Mouse (Mus musculus) heart, embryonic 10.5 days (tissue): ENCODE results near the gene Mapk8ip1. TPM values are rescaled to one million over a fixed set of nuclear protein-coding genes. Genes with fewer than 3 reads are reported as not detected.

Experiments
- DNase-seq: peaks from one replicate; pipeline ENCODE4 v3.0.0-alpha.2; 2017; ENCODE audit warnings: low spot score
- H3K27ac ChIP-seq: fragments of 300-500 bp; sonication (generic); 2 replicates; pipeline ENCODE4 v1.5.1; 2016; ENCODE audit warnings: mild to moderate bottlenecking
- H3K27me3 ChIP-seq: fragments of 300-500 bp; sonication (generic); 2 replicates; pipeline ENCODE4 v1.6.1; 2016; ENCODE audit warnings: mild to moderate bottlenecking; ENCODE audit not compliant: poor library complexity, insufficient read depth, severe bottlenecking
- H3K36me3 ChIP-seq: fragments of 300-500 bp; sonication (generic); 2 replicates; pipeline ENCODE4 v1.6.1; 2016; ENCODE audit warnings: mild to moderate bottlenecking, moderate library complexity
- H3K4me1 ChIP-seq: fragments of 300-500 bp; sonication (generic); 2 replicates; pipeline ENCODE4 v1.6.1; 2016; ENCODE audit warnings: mild to moderate bottlenecking
- H3K4me3 ChIP-seq: fragments of 300-500 bp; sonication (generic); 2 replicates; pipeline ENCODE4 v1.5.1; 2016; ENCODE audit warnings: mild to moderate bottlenecking, moderate library complexity
- H3K9me3 ChIP-seq: fragments of 300-500 bp; sonication (generic); 2 replicates; pipeline ENCODE4 v1.6.1; 2016; ENCODE audit warnings: mild to moderate bottlenecking, moderate library complexity
- WGBS: fragments of 180-500 bp; shearing (Covaris S2); methylation state at CpG from one replicate; pipeline ENCODE4 v1.1.7; 2016; 5-methylcytosine and 5-hydroxymethylcytosine counted together
- polyA plus RNA-seq: library from polyadenylated mRNA; unstranded; fragments of >200 nt; fragmentation: Nextera tagmentation; extraction: Ambion mirVana; gene quantifications from 2 replicates; pipeline ENCODE4 v1.2.1, GENCODE M21; 2016

The Mapk8ip1 gene
- 7.5 and 18.2 TPM in 2 replicates for polyA plus RNA-seq

GRCm38 (mm10) chr2:92401091-92401561, at the start of gene Mapk8ip1:
Mapk8ip1 (minus strand) TSS chr2:92401263.
- H3K27ac ChIP-seq, result peak within 1 kb of the TSS; percentile 59; the same call in 1 of the 2 replicates
- H3K36me3 ChIP-seq, result peaks cover 26% of the 10 kb centered on the region
- H3K4me1 ChIP-seq, result peaks cover 12% of the 10 kb centered on the region
- no peak for DNase-seq
- WGBS, result 6% methylated on average over 46 of the region's 59 CpGs
- peak within 1 kb of the TSS; percentile 74 for H3K4me3 ChIP-seq
- H3K9me3 ChIP-seq, result no peaks in the 10 kb centered on the region
- H3K27me3 ChIP-seq, result peaks cover 45% of the 10 kb centered on the region

GRCm38 (mm10) chr2:92447121-92447740, 46.2 kb upstream of the Mapk8ip1 start:
- H3K4me1 ChIP-seq, result peaks cover 12% of the 10 kb centered on the region
- no peaks in the 10 kb centered on the region for H3K36me3 ChIP-seq
- WGBS, result 70% methylated on average over 7 of the region's 7 CpGs
- H3K27me3 ChIP-seq, result no peaks in the 10 kb centered on the region
- H3K4me3 ChIP-seq, result no peak overlapping the region
- H3K9me3 ChIP-seq, result no peaks in the 10 kb centered on the region
- DNase-seq, result no peak
- H3K27ac ChIP-seq, result no peak overlapping the region

GRCm38 (mm10) chr2:92446656-92447055, 45.6 kb upstream of the Mapk8ip1 start:
- Histone ChIP-seq H3K4me3 (no peak overlapping the region), H3K4me1 (peaks cover 17% of the 10 kb centered on the region), H3K36me3 (no peaks in the 10 kb centered on the region), H3K27ac (no peak overlapping the region), H3K27me3 (no peaks in the 10 kb centered on the region), H3K9me3 (no peaks in the 10 kb centered on the region)
- WGBS, result 82% methylated on average over 8 of the region's 8 CpGs
- DNase-seq, result no peak

- Histone ChIP-seq H3K4me1 (peaks cover 17% of the 10 kb centered on the region), H3K36me3 (no peaks in the 10 kb centered on the region), H3K27me3 (no peaks in the 10 kb centered on the region), H3K27ac (no peak overlapping the region), H3K9me3 (no peaks in the 10 kb centered on the region), H3K4me3 (no peak overlapping the region)
- 55% methylated on average over 9 of the region's 9 CpGs for WGBS
- DNase-seq, result no peak
These were observed 44.8 kb upstream of the Mapk8ip1 start for GRCm38 (mm10) chr2:92445890-92446289.

- Histone ChIP-seq H3K27ac (no peak overlapping the region), H3K36me3 (no peaks in the 10 kb centered on the region), H3K4me3 (no peak overlapping the region), H3K9me3 (no peaks in the 10 kb centered on the region), H3K27me3 (0 out of 2 replicates have a peak, but pooled peaks cover under 1% of the 10 kb centered on the region), H3K4me1 (peaks cover 17% of the 10 kb centered on the region)
- WGBS, result 23% methylated on average over 4 of the region's 4 CpGs
- peak; percentile 83 for DNase-seq
These were observed 43.3 kb upstream of the Mapk8ip1 start for GRCm38 (mm10) chr2:92444376-92444775.

GRCm38 (mm10) chr2:92443313-92443712, 42.2 kb upstream of the Mapk8ip1 start:
- WGBS, result 81% methylated on average over 4 of the region's 4 CpGs
- no peaks in the 10 kb centered on the region for H3K36me3 ChIP-seq
- H3K27me3 ChIP-seq, result 0 out of 2 replicates have a peak, but pooled peaks cover 4% of the 10 kb centered on the region
- H3K4me1 ChIP-seq, result peaks cover 17% of the 10 kb centered on the region
- no peaks in the 10 kb centered on the region for H3K9me3 ChIP-seq
- no peak for DNase-seq
- no peak overlapping the region for H3K27ac ChIP-seq
- no peak overlapping the region for H3K4me3 ChIP-seq

GRCm38 (mm10) chr2:92442419-92443001, 41.4 kb upstream of the Mapk8ip1 start:
- peak overlapping the region; percentile 38; the same call in 1 of the 2 replicates for H3K27ac ChIP-seq
- 65% methylated on average over 12 of the region's 12 CpGs for WGBS

GRCm38 (mm10) chr2:92440432-92440831, 39.4 kb upstream of the Mapk8ip1 start:
- WGBS, result 60% methylated on average over 6 of the region's 6 CpGs
- H3K4me1 ChIP-seq, result peaks cover 14% of the 10 kb centered on the region

More at GRCm38 (mm10) chr2:92442419-92443001, 41.4 kb upstream of the Mapk8ip1 start:
- no peak for DNase-seq
- H3K36me3 ChIP-seq, result no peaks in the 10 kb centered on the region
- no peak overlapping the region for H3K4me3 ChIP-seq
- H3K4me1 ChIP-seq, result peaks cover 17% of the 10 kb centered on the region
- H3K27me3 ChIP-seq, result 0 out of 2 replicates have a peak, but pooled peaks cover 4% of the 10 kb centered on the region
- H3K9me3 ChIP-seq, result no peaks in the 10 kb centered on the region

GRCm38 (mm10) chr2:92438567-92438966, 37.5 kb upstream of the Mapk8ip1 start:
- Histone ChIP-seq H3K4me3 (no peak overlapping the region), H3K4me1 (peaks cover 16% of the 10 kb centered on the region), H3K36me3 (no peaks in the 10 kb centered on the region), H3K9me3 (no peaks in the 10 kb centered on the region), H3K27ac (no peak overlapping the region), H3K27me3 (0 out of 2 replicates have a peak, but pooled peaks cover 4% of the 10 kb centered on the region)
- 46% methylated on average over 3 of the region's 3 CpGs for WGBS
- no peak for DNase-seq

More at GRCm38 (mm10) chr2:92440432-92440831, 39.4 kb upstream of the Mapk8ip1 start:
- DNase-seq, result no peak
- H3K27ac ChIP-seq, result no peak overlapping the region
- H3K27me3 ChIP-seq, result 0 out of 2 replicates have a peak, but pooled peaks cover 4% of the 10 kb centered on the region
- H3K9me3 ChIP-seq, result no peaks in the 10 kb centered on the region
- no peak overlapping the region for H3K4me3 ChIP-seq
- no peaks in the 10 kb centered on the region for H3K36me3 ChIP-seq

GRCm38 (mm10) chr2:92437875-92438274, 36.8 kb upstream of the Mapk8ip1 start:
- DNase-seq, result peak; percentile 88
- H3K4me1 ChIP-seq, result peaks cover 23% of the 10 kb centered on the region
- H3K36me3 ChIP-seq, result no peaks in the 10 kb centered on the region
- H3K27me3 ChIP-seq, result 0 out of 2 replicates have a peak, but pooled peaks cover 4% of the 10 kb centered on the region
- WGBS, result 1% methylated on average over 5 of the region's 5 CpGs
- no peak overlapping the region for H3K27ac ChIP-seq
- peak overlapping the region; percentile 15; the same call in 1 of the 2 replicates for H3K4me3 ChIP-seq
- no peaks in the 10 kb centered on the region for H3K9me3 ChIP-seq

GRCm38 (mm10) chr2:92437366-92437765, 36.3 kb upstream of the Mapk8ip1 start:
- 73% methylated on average over 4 of the region's 4 CpGs for WGBS
- H3K27ac ChIP-seq, result no peak overlapping the region

GRCm38 (mm10) chr2:92435023-92435422, 34.0 kb upstream of the Mapk8ip1 start:
- H3K4me3 ChIP-seq, result no peak overlapping the region
- no peaks in the 10 kb centered on the region for H3K36me3 ChIP-seq
- DNase-seq, result no peak
- H3K4me1 ChIP-seq, result peaks cover 34% of the 10 kb centered on the region
- H3K27ac ChIP-seq, result no peak overlapping the region
- H3K9me3 ChIP-seq, result no peaks in the 10 kb centered on the region
- WGBS, result 55% methylated on average over 6 of the region's 6 CpGs
- 0 out of 2 replicates have a peak, but pooled peaks cover 4% of the 10 kb centered on the region for H3K27me3 ChIP-seq

More at GRCm38 (mm10) chr2:92437366-92437765, 36.3 kb upstream of the Mapk8ip1 start:
- DNase-seq, result no peak
- H3K27me3 ChIP-seq, result 0 out of 2 replicates have a peak, but pooled peaks cover 4% of the 10 kb centered on the region
- H3K4me1 ChIP-seq, result peaks cover 24% of the 10 kb centered on the region
- no peaks in the 10 kb centered on the region for H3K36me3 ChIP-seq
- no peaks in the 10 kb centered on the region for H3K9me3 ChIP-seq
- no peak overlapping the region for H3K4me3 ChIP-seq

GRCm38 (mm10) chr2:92434375-92434745, 33.3 kb upstream of the Mapk8ip1 start:
- no peak overlapping the region; the same call in 1 of the 2 replicates for H3K27ac ChIP-seq

More at GRCm38 (mm10) chr2:92434375-92434745, 33.3 kb upstream of the Mapk8ip1 start:
- no peaks in the 10 kb centered on the region for H3K9me3 ChIP-seq
- H3K4me3 ChIP-seq, result peak overlapping the region; percentile 92
- no peak for DNase-seq
- WGBS, result 12% methylated on average over 12 of the region's 12 CpGs
- no peaks in the 10 kb centered on the region for H3K36me3 ChIP-seq
- H3K4me1 ChIP-seq, result peaks cover 40% of the 10 kb centered on the region
- 0 out of 2 replicates have a peak, but pooled peaks cover 3% of the 10 kb centered on the region for H3K27me3 ChIP-seq
